Mouse (Mus musculus) spleen, adult 2 months (tissue): ENCODE results near the gene Acp7. TPM values are rescaled to one million over a fixed set of nuclear protein-coding genes. Genes with fewer than 3 reads are reported as not detected.
"Not testable (repeated sequence)": the region's sequence is repeated elsewhere in the genome, so short reads cannot be mapped to it uniquely, and the experiment has no call there.

Experiments
- DNase-seq, 2 experiments: peaks; one replicate each; pipeline versions ENCODE4 v3.0.0 to v3.0.0-alpha.2; 2012 to 2021; ENCODE audit warnings: low spot score in 2 of 2, low read depth in 1 of 2
- H3K27ac ChIP-seq: fragments of 200-500 bp; 2 replicates; pipeline ENCODE4 v1.5.1; 2012; ENCODE audit warnings: low read length, inconsistent platforms; ENCODE audit not compliant: insufficient read depth
- H3K27me3 ChIP-seq: fragments of 200-500 bp; 2 replicates; pipeline ENCODE4 v1.6.1; 2012; ENCODE audit warnings: mild to moderate bottlenecking, moderate library complexity, low read length, inconsistent platforms; ENCODE audit not compliant: control insufficient read depth, insufficient read depth
- H3K36me3 ChIP-seq: fragments of 200-500 bp; 2 replicates; pipeline ENCODE4 v1.6.1; 2012; ENCODE audit warnings: mild to moderate bottlenecking, low read length, inconsistent platforms; ENCODE audit not compliant: control insufficient read depth, insufficient read depth
- H3K4me1 ChIP-seq: fragments of 200-500 bp; 2 replicates; pipeline ENCODE4 v1.6.1; 2011; ENCODE audit warnings: inconsistent platforms; ENCODE audit not compliant: control insufficient read depth, insufficient read depth, insufficient read length
- H3K4me3 ChIP-seq: fragments of 200-500 bp; 2 replicates; pipeline ENCODE4 v1.5.1; 2011; ENCODE audit warnings: mild to moderate bottlenecking, inconsistent platforms; ENCODE audit not compliant: insufficient read depth, insufficient read length; ENCODE audit errors: extremely low read depth
- CTCF ChIP-seq: fragments of 200-500 bp; IDR thresholded peaks from 2 replicates; pipeline ENCODE4 v1.5.1; 2011; ENCODE audit warnings: mild to moderate bottlenecking, inconsistent platforms; ENCODE audit not compliant: insufficient read depth, insufficient read length, insufficient replicate concordance; ENCODE audit errors: extremely low read depth
- POLR2A ChIP-seq: fragments of 200-500 bp; IDR thresholded peaks from 2 replicates; pipeline ENCODE4 v1.6.1; 2011; ENCODE audit warnings: low read depth, low read length, inconsistent platforms
- WGBS: fragments of 180-500 bp; shearing (Covaris S2); methylation state at CpG from one replicate; pipeline ENCODE4 v1.1.7; 2018; 5-methylcytosine and 5-hydroxymethylcytosine counted together
- polyA plus RNA-seq: library from polyadenylated mRNA; depleted of rRNA; stranded (reverse); fragments of >200 nt; gene quantifications from 2 replicates; pipeline ENCODE4 v1.2.3, GENCODE M21; 2012

Acp7 gene
- polyA plus RNA-seq, 1 experiment, result not detected

GRCm38 (mm10) chr7:28641546-28641945 lies 10.4 kb upstream of the Acp7 start:
- no peak overlapping the region for H3K4me3 ChIP-seq
- TF ChIP-seq CTCF, result no peak
- TF ChIP-seq POLR2A, result no peak
- no peaks in the 10 kb centered on the region; the same call in 1 of the 2 replicates for H3K27me3 ChIP-seq
- no peaks in the 10 kb centered on the region for H3K36me3 ChIP-seq
- no peak overlapping the region for H3K27ac ChIP-seq
- no peak for DNase-seq
- 81% methylated on average over 8 of the region's 8 CpGs for WGBS
- H3K4me1 ChIP-seq, result no peaks in the 10 kb centered on the region

GRCm38 (mm10) chr7:28637511-28637910 lies 6.4 kb upstream of the Acp7 start:
- Histone ChIP-seq H3K27me3 (no peaks in the 10 kb centered on the region; the same call in 1 of the 2 replicates), H3K27ac (no peak overlapping the region), H3K4me1 (no peaks in the 10 kb centered on the region), H3K4me3 (no peak overlapping the region), H3K36me3 (no peaks in the 10 kb centered on the region)
- WGBS, result 27% methylated on average over 8 of the region's 8 CpGs
- DNase-seq, result no peak
- no peak for TF ChIP-seq CTCF
- TF ChIP-seq POLR2A, result no peak

- 29% methylated on average over 4 of the region's 4 CpGs for WGBS
- Histone ChIP-seq H3K4me3 (no peak overlapping the region), H3K4me1 (no peaks in the 10 kb centered on the region), H3K27me3 (peaks cover 5% of the 10 kb centered on the region), H3K36me3 (no peaks in the 10 kb centered on the region), H3K27ac (no peak overlapping the region)
- TF ChIP-seq CTCF (no peak), POLR2A (no peak)
- DNase-seq, result no peak
Measured at GRCm38 (mm10) chr7:28634128-28634527, 3.0 kb upstream of the Acp7 start.

- 54% methylated on average over 5 of the region's 5 CpGs for WGBS
- no peak for DNase-seq
- Histone ChIP-seq H3K4me3 (no peak overlapping the region), H3K4me1 (no peaks in the 10 kb centered on the region), H3K27me3 (no peaks in the 10 kb centered on the region), H3K27ac (no peak overlapping the region), H3K36me3 (no peaks in the 10 kb centered on the region)
- TF ChIP-seq CTCF, result no peak
Measured at GRCm38 (mm10) chr7:28624791-28625190, 6.3 kb downstream of the Acp7 start.

- Histone ChIP-seq H3K4me3 (no peak overlapping the region), H3K27me3 (no peaks in the 10 kb centered on the region), H3K4me1 (no peaks in the 10 kb centered on the region), H3K36me3 (no peaks in the 10 kb centered on the region), H3K27ac (no peak overlapping the region)
- WGBS, result 74% methylated on average over 9 of the region's 9 CpGs
- DNase-seq, result no peak
- TF ChIP-seq POLR2A, result no peak
- no peak for TF ChIP-seq CTCF
Measured at GRCm38 (mm10) chr7:28619098-28619715, 11.9 kb downstream of the Acp7 start.

- DNase-seq, result no peak
- no peaks in the 10 kb centered on the region for H3K27me3 ChIP-seq
- no peak overlapping the region for H3K27ac ChIP-seq
- 86% methylated on average over 8 of the region's 8 CpGs for WGBS
- TF ChIP-seq POLR2A (no peak), CTCF (no peak)
- H3K36me3 ChIP-seq, result no peaks in the 10 kb centered on the region
- H3K4me1 ChIP-seq, result no peaks in the 10 kb centered on the region
- no peak overlapping the region for H3K4me3 ChIP-seq
Measured at GRCm38 (mm10) chr7:28605951-28606350, 25.2 kb downstream of the Acp7 start.

GRCm38 (mm10) chr7:28603788-28604187 lies 27.3 kb downstream of the Acp7 start:
- 83% methylated on average over 2 of the region's 2 CpGs for WGBS
- H3K4me3 ChIP-seq, H3K4me1 ChIP-seq, H3K27me3 ChIP-seq, H3K36me3 ChIP-seq, DNase-seq, H3K27ac ChIP-seq: not testable (repeated sequence)
